Mouse (Mus musculus): Measurements from ENCODE around the gene Dip2b.

The Dip2b gene

DNA sequence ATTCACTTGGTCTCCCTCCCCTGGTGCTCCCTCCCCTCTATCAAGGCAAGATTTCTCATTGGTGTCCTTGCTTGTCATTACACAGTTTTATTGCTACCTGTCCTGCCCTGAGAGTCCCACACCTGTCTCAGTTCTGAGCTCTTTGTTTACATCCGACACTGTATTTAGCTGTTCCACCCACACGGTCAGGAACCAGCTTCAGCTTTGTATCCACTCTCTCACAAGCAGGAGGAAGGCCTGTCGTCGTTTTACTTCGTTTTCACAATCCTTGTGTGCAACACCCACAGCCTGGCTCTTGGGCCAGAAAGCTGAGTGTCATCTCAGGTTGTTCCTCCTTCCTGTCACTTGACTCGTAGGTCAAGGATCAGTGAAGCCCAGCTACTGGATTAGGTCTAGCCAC is 45.4 kb downstream of the Dip2b start:
- DNase-seq (ENCODE audit: low read depth, low spot score), result no peak

DNA sequence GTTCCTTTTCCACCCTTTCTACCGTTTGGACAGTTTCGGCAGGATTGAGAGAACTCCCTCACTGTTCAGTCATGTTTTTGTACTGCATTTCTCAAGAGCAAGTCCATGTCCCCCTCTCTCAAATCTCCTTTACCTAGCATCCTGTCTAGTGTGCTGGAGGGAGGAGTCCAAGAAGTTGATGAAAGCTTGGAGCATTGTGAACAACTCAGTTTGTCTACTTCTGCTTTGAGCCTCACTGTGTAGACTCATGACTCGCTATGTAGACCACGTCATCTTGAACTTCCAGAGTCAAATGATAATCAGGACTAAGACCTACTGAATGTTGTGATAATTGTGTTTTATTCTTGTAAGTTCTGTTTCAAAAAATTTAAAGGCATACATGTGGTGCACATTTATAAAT is 46.4 kb downstream of the Dip2b start:
- no peak for DNase-seq (ENCODE audit: low read depth, low spot score)

DNA sequence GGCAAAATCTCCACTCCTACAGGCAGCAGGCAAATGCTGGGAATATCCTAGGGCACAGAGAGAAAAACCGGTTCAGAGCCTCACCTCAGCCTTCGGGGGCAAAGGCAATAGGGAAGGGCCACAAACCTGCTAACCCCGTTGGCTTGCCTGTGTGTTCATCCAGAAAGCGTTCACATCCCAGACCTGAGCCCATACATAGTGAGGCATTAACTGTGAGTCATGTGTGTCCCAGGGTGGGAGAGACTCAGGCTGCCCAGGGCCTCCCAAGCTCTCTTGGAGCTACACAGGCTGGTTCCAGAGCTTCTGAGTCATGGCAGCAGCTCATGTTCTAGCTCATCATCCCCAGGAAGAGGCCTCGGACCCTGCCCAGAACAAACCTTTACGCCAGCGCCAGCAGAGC is 49.6 kb downstream of the Dip2b start:
- DNase-seq (ENCODE audit: low read depth, low spot score), result no peak

DNA sequence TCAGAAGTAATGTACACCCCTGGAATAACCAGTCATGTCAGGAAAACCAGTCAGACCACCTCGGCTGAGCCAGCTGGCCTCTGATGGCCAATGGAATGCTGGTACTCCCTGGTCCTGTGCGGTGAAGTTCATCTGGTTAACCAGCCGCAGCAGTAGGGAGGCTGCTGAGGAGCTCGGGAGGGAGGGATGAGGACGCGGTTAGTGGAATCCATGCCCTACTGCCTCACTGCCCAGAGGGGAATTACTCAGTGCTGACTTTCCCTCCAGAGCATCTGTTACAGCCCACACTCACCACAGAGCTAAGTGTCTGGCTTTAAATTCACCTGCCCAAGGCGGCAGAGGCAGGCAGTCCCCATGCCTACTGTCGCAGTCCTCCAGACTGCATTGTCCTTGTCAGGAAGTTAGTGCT is 51.2 kb downstream of the Dip2b start:
- no peak for DNase-seq (ENCODE audit: low read depth, low spot score)

DNA sequence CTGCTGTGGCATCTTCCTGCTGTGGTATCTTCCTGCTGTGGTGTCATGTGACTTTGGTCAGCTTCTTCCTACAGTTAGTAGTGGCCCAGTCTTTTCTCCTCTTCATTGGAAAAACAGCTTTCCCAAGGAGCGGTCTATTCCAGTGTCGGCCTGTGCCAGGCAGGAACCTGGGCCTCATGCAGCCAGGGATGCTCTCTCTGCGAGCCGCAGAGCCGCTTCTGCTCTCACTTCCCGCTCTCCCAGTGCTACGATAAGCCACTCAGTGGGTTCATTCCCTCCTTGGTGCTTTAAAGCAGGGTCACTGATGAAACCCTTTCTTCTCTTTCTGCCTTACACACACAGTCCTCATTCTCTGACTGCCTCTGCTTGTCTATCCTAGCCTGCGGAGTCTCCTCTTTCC is 53.4 kb downstream of the Dip2b start:
- no peak for DNase-seq (ENCODE audit: low read depth, low spot score)

DNA sequence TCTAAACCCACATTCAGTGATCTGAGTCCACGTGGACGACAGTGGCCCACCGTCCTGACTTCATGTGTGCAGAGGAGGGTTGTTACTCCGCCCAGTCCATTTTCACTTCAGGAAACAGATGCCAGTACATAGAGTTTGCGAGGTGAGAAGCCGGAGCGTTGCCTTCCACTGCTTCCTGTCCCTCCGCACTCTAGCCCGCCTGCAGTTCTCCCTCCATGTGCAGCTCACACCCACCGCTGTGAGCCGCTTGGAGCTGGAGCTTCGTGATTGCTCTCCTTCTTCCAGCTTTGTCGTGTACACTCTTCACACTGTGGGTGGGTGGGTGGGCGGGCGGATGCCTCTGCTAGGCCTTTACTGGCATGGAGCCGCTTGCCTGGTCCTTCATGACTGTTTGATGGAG is 53.8 kb downstream of the Dip2b start:
- DNase-seq (ENCODE audit: low read depth, low spot score), result no peak

DNA sequence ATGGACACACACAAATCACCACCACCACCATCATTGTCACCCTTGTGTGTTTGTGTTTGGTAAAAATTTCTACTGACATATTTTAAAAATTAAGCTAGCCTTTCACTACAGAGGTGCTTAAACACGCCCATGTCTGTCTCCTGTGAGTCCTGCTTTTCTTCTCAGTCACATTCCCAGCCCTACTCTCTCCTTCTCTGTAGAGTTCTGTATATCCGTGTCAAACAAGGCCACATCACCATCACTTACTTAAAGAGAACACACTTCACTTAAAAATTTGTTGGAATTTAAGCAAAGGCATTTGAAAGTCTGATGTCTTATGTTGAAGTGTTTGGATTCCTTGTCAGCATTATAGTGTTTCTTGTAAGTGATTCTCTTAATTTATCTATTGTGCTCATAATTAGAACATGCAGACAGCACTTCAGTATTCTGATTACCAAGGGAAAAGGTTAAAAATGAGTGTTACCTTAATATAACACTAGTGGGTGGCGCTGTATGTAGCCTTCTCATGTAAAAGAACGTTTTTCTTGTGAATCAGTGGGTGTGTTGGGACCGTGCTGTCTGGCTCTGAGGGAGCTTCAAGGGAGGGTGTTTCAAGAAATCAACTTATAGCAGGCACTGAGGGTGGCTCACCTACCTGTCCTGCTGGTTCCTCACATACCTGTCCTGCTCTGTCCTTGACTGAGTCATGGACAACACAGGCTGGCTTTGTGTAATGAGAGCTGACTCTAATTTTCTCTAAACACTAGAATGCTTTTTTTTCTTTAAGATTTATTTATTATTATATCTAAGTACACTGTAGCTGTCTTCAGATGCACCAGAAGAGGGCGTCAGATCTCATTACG is 58.3 kb downstream of the Dip2b start:
- no peak for DNase-seq (ENCODE audit: low read depth, low spot score)

DNA sequence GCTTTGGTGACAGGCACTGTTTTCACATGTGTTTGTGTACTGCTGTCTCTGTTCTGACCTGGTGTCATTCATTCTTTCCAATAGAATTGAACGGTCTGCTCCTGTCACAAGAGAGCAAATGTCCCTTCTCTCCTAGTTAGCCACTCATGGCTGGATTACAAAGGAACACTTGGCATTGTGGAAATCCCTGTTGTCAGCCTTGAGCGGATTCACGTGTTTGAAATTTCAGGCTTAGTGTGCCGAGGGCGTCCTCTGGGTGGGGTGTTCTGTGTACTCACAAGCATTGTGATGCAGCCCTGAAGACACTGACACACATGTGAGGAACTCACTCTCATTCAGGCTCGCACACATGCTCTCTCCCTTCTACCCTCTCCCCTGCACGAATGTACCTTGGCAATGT is 61.9 kb downstream of the Dip2b start:
- no peak for DNase-seq (ENCODE audit: low read depth, low spot score)

DNA sequence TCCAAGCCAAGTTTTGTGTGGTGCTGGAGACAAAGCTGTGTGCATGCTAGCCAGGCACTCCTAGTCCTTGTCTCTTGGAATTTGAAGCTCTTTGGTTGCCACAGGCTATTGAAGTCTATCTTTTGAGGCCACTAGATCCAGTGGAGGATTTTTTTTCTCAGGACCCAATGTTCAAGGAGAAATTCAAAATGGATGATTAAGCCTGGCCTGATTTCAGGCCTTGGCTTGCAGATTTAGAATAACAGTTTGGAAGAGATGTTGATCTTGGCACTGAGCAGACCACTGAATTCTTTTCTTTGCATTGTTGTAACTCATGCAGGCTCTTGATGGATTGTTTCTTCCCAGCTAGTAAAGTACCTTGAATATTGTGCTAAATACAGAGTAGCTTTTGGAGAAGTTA is 62.7 kb downstream of the Dip2b start:
- DNase-seq (ENCODE audit: low read depth, low spot score), result no peak

DNA sequence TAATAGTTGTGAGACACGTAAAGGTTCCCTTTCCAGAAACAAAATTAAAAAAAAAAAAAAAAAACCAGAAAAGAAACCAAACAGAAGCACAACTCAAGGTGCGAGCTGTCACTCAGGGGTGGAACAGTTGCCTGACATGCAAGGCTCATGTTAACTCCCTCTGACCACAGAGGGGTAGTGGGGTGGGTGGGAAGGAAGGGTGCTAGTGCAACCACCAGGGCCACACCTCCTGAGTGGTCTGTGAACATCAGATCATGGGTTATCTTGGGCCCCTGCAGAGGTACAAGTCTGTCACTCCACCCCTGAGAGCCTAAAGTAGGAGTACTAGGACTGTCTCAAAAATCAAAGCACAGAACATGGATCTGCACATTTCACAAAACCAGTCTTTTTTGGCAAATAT is 65.7 kb downstream of the Dip2b start:
- DNase-seq (ENCODE audit: low read depth, low spot score), result no peak

DNA sequence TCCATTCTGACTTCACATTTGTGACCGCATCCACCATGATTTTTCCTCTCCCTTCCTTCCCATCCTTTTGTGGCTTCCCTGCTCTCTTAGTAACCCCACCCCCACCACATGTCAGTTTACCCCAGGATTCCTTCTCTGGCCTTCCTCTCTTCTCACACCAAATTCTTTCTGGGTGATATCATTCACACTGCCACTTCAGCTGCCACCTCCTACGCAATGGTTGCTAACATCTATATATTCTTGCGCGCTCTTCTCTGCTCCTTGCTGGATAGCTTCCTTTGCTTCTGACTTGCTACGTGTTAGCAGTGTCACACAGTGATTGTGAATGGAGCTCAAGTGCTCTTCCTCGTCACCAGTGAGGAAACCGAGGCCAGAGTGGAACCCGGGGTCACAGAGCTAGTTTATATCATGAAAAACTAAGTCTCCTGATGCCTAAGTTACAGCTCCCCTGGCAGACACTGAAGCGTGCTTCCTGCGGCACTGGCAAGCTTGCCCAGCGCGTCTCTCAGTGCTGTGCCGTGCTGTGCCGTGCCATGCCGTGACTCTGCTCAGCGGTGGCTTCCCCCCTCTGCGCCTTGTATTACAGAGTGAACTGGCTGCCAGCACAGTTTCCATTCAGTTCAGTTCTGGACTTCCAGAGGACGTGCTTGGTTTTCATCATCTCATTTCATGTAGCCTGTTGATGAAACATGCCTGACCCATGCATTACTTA is 69.8 kb downstream of the Dip2b start:
- DNase-seq (ENCODE audit: low read depth, low spot score), result no peak

DNA sequence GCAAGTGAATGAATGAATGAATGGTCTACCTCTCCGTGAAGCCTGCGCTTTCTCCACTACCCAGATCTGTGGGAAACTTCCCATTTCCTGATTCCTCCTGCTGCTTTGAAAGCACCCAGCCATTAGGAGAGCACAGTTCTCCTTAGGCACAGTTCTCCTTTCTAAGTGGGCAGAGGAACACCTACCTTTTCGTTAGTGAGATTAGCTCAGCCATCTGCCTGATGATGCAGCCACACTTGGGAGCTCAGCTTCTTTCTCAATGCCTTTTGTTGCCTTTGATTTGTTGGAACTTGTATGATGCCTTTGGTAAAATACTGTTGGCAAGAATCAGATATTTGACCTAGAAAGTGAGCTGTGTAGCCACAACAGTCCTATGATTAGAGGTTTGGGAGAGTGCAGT is 71.5 kb downstream of the Dip2b start:
- no peak for DNase-seq (ENCODE audit: low read depth, low spot score)

DNA sequence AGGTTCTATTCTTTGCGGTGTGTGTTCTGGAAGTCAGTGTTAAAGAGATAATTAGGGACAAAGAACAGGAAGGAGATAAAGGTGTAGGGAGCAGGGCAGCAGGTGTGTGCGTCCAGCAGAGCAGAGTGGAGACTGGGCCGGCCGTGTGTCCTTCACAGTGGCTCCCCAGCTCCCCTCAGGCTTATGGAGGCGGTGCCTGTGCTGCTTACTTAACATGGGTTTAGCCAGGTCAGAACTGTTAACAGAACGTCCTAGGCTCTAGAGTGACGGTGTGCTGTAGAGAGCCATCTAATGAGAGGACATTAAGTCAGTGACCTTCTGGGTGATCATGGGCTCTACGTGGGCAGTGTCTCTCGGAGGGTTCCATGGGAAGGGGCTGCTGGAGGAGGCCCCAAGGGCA is 73.4 kb downstream of the Dip2b start:
- no peak for DNase-seq (ENCODE audit: low read depth, low spot score)

DNA sequence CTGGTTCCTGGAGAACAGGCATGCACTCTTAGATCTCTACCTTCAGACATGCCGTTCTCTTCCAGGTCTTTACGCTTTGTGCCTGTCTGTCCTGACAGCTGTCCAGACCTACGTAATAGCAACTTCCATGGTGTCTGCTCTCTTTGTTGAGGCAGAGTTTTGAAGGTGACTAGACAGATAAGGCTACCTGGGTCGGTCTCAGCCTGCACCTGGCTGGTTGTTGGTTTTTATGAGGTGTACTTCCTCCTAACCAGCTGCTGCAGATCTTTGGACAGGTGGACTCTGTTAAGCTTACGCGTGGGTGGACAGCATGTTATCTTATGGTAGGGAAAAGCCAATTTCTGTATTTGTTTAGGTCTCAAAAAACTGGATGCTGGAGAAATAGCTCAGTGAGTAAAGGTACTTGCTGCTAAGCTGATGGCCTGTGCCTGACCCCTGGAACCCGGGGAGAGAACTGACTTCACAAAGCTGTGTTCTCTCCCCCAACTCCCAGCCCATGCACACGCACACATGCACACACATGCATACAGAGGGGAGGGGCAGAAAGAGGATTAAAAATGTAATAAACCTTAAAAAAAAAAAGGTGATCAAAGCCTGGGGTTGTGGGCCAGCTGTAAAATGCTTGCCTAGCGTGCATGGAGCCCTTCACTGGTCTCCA is 74.0 kb downstream of the Dip2b start:
- no peak for DNase-seq (ENCODE audit: low read depth, low spot score)

DNA sequence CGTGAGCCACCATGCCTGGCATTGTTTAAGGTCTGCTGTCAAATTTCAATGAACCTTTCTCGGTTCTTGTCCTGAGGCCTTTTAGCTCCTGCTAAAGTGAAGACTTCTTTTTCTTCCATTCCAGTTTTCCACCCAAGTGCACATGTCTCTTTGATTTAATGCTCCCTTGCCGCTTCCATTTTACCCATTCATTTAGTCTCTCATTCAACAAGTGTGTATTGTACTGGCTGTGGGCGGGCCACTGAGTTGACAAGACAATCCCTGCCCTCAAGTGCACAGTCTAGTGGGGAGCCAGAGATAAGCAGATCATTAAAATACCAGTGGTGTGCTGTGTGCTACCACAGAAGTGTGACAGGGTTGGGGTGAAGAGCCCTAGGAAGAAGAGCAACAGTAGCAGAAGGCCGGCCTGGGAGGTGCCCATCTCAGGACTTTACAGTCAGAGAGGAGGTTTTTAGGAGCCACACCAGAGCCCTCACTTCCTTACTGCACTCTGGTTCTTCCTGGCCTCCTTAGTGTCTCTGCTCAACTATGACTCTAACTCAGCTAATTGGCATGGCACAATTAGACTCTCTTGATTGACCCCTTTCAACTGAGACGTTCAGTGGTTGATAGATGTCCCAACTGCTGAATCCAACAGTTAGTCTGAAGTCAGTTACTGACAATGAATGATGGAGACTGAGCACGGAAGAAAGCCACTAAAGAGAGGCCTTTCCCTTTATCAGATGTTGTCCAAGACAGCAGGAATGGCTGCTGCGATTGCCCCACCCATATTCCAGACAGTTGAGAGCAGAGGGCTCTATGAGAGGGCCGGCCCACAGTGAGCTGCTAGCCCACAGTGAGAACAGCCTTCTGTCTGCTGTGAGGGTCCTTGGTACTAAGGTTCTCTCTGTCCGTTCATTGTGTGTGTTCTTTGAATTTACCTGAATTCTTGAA is 75.1 kb downstream of the Dip2b start:
- DNase-seq (ENCODE audit: low read depth, low spot score), result no peak

DNA sequence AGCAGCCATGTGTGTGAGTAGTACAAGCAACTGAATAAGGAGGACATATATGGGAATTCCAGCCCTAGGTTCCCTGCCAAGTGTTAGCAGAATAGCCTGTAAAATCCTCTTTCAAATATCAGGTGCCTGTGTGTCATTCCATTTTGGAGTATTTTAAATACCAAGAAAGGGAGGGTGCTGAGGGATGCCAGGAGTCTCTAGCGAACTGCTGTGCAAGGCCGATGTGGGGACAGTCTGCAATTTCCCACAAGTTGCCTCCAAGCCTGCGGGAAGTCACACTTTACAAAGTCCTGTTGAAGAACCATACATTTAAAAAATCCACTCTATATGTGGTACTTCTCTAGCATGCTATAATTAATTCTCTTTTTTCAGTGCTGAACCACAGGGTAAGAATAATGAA is 77.0 kb downstream of the Dip2b start:
- no peak for DNase-seq (ENCODE audit: low read depth, low spot score)

DNA sequence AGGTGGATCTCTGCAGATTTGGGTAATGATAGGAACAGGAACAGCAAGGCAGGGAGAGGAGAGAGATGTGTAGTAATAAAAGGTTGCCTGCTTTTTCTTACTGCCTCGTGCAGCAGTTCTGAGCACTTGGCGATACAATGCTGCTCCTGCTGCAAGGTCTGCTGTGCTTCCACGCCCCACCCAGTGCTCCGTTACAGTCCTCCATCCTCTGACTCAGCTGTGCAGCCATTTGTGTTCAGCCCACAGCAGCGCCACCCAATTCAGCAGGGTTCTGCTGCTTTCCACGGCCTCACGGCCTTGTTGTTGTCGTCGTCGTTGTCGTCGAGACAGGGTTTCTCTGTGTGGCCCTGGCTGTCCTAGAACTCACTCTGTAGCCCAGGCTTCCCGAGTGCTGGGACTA is 77.9 kb downstream of the Dip2b start:
- DNase-seq (ENCODE audit: low read depth, low spot score), result no peak

DNA sequence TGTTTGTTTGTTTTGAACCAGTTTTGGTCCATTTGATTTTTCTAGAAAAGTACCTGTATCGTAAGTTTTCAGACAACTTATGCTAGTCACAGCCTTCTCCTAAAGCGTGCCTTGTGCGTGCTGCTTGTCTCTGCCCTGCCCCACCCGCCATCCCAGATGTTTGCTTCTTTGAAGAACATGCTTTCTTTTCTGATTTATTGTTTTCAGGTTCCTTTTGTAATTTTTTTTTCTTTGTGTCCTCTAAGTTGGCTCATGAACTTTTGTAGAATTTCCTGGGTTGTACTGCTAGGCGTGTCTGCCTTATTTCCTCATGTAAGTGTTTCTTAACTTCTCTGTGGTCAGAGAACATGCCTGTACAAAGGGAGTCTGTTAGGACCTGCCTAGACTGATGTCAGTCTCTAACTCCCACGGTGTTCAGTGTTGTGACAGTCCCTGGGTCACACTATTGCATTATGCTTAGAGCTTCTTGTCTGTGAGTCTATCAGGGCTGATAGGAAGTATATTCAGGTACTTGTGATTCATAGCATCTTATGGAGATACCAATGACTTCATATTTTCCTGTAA is 80.8 kb downstream of the Dip2b start:
- no peak for DNase-seq (ENCODE audit: low read depth, low spot score)

DNA sequence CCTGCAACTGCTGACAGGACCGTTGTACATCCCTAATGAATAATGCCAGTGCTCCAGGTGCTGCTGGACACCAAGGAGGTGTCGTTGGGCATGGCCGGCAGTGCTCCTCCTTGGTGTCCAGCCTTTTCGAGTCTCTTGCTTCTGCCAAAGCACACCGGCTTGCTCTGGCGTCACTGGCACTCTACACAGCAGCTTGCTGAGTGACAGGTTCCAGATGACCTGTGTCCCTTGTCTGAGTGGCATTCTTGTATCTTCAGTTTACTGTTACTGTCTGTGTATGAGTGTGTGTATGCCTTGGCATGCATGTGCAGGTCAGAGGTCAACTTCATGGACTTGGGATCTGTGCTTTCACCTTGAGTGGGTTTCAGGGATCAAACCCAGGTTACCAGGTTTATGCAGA is 83.0 kb downstream of the Dip2b start:
- DNase-seq (ENCODE audit: low read depth, low spot score), result no peak

DNA sequence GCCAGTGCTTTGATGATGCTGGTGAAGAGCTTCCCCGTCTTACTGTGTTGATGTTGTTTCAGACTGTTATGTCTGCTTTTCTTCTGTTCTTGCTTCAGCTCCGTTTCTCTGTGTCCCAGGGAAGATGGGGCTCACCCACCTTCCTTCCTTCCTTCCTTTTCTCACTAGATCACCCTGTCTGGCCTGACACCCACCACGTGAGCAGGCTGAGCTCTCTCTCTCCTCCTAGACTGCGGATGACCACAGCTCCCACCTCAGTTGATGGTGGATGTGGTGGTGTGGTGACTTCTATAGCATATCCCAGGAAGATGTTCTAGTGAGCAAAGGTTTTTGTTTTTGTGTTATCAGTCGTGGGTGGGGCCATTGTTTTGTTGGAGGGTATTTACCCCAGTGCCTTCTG is 85.4 kb downstream of the Dip2b start:
- no peak for DNase-seq (ENCODE audit: low read depth, low spot score)

DNA sequence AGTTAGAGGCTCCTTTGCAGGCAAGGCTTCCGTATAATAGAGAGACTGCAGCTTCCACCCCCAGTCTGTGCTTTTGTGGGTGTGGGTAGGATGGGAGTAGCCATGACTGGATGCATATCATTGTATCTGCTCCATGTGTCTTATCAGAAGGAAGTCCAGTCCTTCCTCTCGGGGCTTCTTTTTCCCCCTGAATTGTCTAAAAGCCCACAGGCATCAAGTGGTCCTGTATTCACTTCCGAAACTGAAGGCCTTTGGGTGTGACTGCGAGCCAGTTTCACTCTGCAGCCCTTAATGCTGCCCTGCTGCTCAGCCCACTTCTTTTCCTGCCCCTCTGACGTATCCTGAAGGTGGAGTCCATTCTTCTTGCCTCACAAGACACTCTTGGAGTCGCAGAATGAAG is 86.8 kb downstream of the Dip2b start:
- no peak for DNase-seq (ENCODE audit: low read depth, low spot score)

Measured in c-Kit-negative CD71-positive TER-119-positive erythroid progenitor cells, embryonic 14.5 days (primary cell).